Mouse (Mus musculus) forebrain, postnatal 0 days (tissue): ENCODE measurements around the gene Clspn. TPM values are rescaled to one million over a fixed set of nuclear protein-coding genes. Genes with fewer than 3 reads are reported as not detected.

ENCODE experiments used
- ATAC-seq: fragments of 200-750 bp; cut with Nextera tagmentation; 2 replicates; pipeline ENCODE4 v1.8.0; 2017; ENCODE audit warnings: mild to moderate bottlenecking, moderate library complexity
- DNase-seq: peaks from one replicate; pipeline ENCODE4 v3.0.0-alpha.2; 2015
- H3K27ac ChIP-seq: fragments of 300-500 bp; sonication (generic); 2 replicates; pipeline ENCODE4 v1.5.1; 2014; ENCODE audit warnings: low read depth, mild to moderate bottlenecking, antibody characterized with exemption, low read length, moderate library complexity, mixed read lengths
- H3K27me3 ChIP-seq: fragments of 300-500 bp; sonication (generic); 2 replicates; pipeline ENCODE4 v1.6.1; 2014; ENCODE audit warnings: mild to moderate bottlenecking, low read length, mixed read lengths; ENCODE audit not compliant: insufficient read depth
- H3K36me3 ChIP-seq: fragments of 300-500 bp; sonication (generic); 2 replicates; pipeline ENCODE4 v1.6.1; 2014; ENCODE audit warnings: mild to moderate bottlenecking, moderate library complexity; ENCODE audit not compliant: insufficient read depth
- H3K4me1 ChIP-seq: fragments of 300-500 bp; sonication (generic); 2 replicates; pipeline ENCODE4 v1.6.1; 2014; ENCODE audit warnings: antibody characterized with exemption; ENCODE audit not compliant: insufficient read depth
- H3K4me2 ChIP-seq: fragments of 300-500 bp; sonication (generic); 2 replicates; pipeline ENCODE4 v1.6.1; 2014; ENCODE audit warnings: low read depth, mild to moderate bottlenecking, moderate library complexity
- H3K4me3 ChIP-seq: fragments of 300-500 bp; sonication (generic); 2 replicates; pipeline ENCODE4 v1.5.1; 2014; ENCODE audit warnings: low read depth, low read length, mixed read lengths
- H3K9ac ChIP-seq: fragments of 300-500 bp; sonication (generic); 2 replicates; pipeline ENCODE4 v1.6.1; 2014; ENCODE audit warnings: mild to moderate bottlenecking
- H3K9me3 ChIP-seq: fragments of 300-500 bp; sonication (generic); 2 replicates; pipeline ENCODE4 v1.6.1; 2016; ENCODE audit warnings: low read length
- CTCF ChIP-seq: sonication (generic); IDR thresholded peaks from 2 replicates; pipeline ENCODE4 v1.5.1; 2016; ENCODE audit warnings: antibody characterized with exemption, control low read depth, low read depth
- WGBS: fragments of 180-500 bp; shearing (Covaris S2); extraction: QIAGEN DNeasy Blood & Tissue Kit; methylation state at CpG from one replicate; pipeline ENCODE4 v1.1.7; 2014; 5-methylcytosine and 5-hydroxymethylcytosine counted together
- microRNA-seq, 2 experiments: library from miRNA; unstranded; fragments of <30 nt; microRNA quantifications; one replicate each; pipeline ENCODE4; 2016
- polyA plus RNA-seq: library from polyadenylated mRNA; unstranded; fragments of >200 nt; fragmentation: Nextera tagmentation; extraction: Ambion mirVana; gene quantifications from 2 replicates; pipeline ENCODE4 v1.2.1, GENCODE M21; 2015
- total RNA-seq: library from RNA; depleted of rRNA; stranded (reverse); fragments of >200 nt; gene quantifications from 2 replicates; pipeline ENCODE4 v1.2.3, GENCODE M21; 2014; rRNA removed

The Clspn gene
- total and polyA plus RNA-seq, 2 experiments from 2014 or later = 3.0 to 3.5 TPM

- DNase-seq (no peak), ATAC-seq (no peak)
- TF ChIP-seq CTCF = no peak
- H3K36me3 ChIP-seq = no peaks in the 10 kb centered on the region
- H3K4me2 ChIP-seq = no peak overlapping the region
- no peak overlapping the region for H3K9ac ChIP-seq
- no peaks in the 10 kb centered on the region for H3K9me3 ChIP-seq
- WGBS = 43% methylated on average over 4 of the region's 4 CpGs
- H3K4me3 ChIP-seq = no peak overlapping the region
- no peaks in the 10 kb centered on the region for H3K4me1 ChIP-seq
- H3K27ac ChIP-seq = no peak overlapping the region
- no peaks in the 10 kb centered on the region for H3K27me3 ChIP-seq
These were observed 80.7 kb downstream of the Clspn start for GRCm38 (mm10) chr4:126637446-126637845.

DNA sequence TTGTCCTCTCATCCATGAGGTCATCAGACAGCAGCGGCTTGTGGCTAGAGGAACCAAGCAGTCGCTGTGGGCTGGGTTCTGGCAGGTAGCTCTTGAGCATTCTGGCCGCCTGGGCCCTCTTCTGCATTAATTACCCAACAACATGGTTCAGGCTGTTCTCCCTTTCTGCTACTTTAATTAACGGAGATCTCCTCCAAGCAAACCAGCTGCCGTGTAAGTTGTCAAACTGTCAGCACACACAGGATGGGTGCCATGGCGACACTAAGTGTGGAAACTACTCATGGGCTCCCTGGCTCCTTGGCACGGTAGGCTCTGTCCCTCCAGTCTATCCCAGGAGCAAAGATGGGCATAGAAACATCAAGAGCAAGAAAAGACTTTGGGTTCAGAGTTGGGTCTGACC, 82.6 kb downstream of the Clspn start:
- 27% methylated on average over 7 of the region's 7 CpGs for WGBS
- no peak overlapping the region for H3K27ac ChIP-seq
- no peak for TF ChIP-seq CTCF
- H3K4me1 ChIP-seq = no peaks in the 10 kb centered on the region
- ATAC-seq (peak; percentile 81), DNase-seq (peak; percentile 68)
- no peak overlapping the region for H3K4me2 ChIP-seq
- no peak overlapping the region for H3K4me3 ChIP-seq
- no peaks in the 10 kb centered on the region for H3K9me3 ChIP-seq
- no peaks in the 10 kb centered on the region for H3K36me3 ChIP-seq
- no peaks in the 10 kb centered on the region; the same call in 1 of the 2 replicates for H3K27me3 ChIP-seq
- H3K9ac ChIP-seq = no peak overlapping the region

GRCm38 (mm10) chr4:126641901-126642300, 85.2 kb downstream of the Clspn start:
- DNase-seq = no peak
- H3K27ac ChIP-seq = no peak overlapping the region
- H3K4me1 ChIP-seq = no peaks in the 10 kb centered on the region
- no peaks in the 10 kb centered on the region for H3K36me3 ChIP-seq
- H3K9me3 ChIP-seq = no peaks in the 10 kb centered on the region
- no peaks in the 10 kb centered on the region; the same call in 1 of the 2 replicates for H3K27me3 ChIP-seq
- H3K4me3 ChIP-seq = no peak overlapping the region
- WGBS = 26% methylated on average over 9 of the region's 9 CpGs
- ATAC-seq = no peak
- no peak for TF ChIP-seq CTCF
- H3K9ac ChIP-seq = no peak overlapping the region
- no peak overlapping the region for H3K4me2 ChIP-seq

Small RNAs within 50 kb of the gene (microRNA-seq; reads per million reads assigned to microRNA genes)
- gene Mir7119 = 0 to 0.49 reads per million in 2 experiments

Other genes with a start within 250 kb of the Clspn start
- gene Adprhl2, start 235.2 kb upstream of the Clspn start, total RNA-seq = 72.1 and 74.8 TPM in 2 replicates
- gene Adprhl2, start 235.2 kb upstream of the Clspn start, polyA plus RNA-seq = 77.8 and 83.3 TPM in 2 replicates
- 2.1 and 3.4 TPM in 2 replicates for gene Tekt2, start 231.2 kb upstream of the Clspn start, total RNA-seq
- 9.7 and 16.3 TPM in 2 replicates for gene Tekt2, start 231.2 kb upstream of the Clspn start, polyA plus RNA-seq
- gene Ago3, start 127.4 kb upstream of the Clspn start, total RNA-seq = 7.3 and 11.4 TPM in 2 replicates
- 9.6 and 13.2 TPM in 2 replicates for gene Ago3, start 127.4 kb upstream of the Clspn start, polyA plus RNA-seq
- gene Ago1, start 88.4 kb upstream of the Clspn start, total RNA-seq = 33.2 and 35.7 TPM in 2 replicates
- gene Ago1, start 88.4 kb upstream of the Clspn start, polyA plus RNA-seq = 4.5 and 4.7 TPM in 2 replicates
- gene Ago4, start 23.5 kb upstream of the Clspn start, total RNA-seq = 10.1 and 11.6 TPM in 2 replicates
- gene Ago4, start 23.5 kb upstream of the Clspn start, polyA plus RNA-seq = 2.3 and 3.1 TPM in 2 replicates
- 36.6 and 38.2 TPM in 2 replicates for gene 5730409E04Rik, start 52.9 kb downstream of the Clspn start, total RNA-seq
- 10.1 and 19.0 TPM in 2 replicates for gene 5730409E04Rik, start 52.9 kb downstream of the Clspn start, polyA plus RNA-seq
- 185 and 187 TPM in 2 replicates for gene Psmb2, start 120.7 kb downstream of the Clspn start, total RNA-seq
- gene Psmb2, start 120.7 kb downstream of the Clspn start, polyA plus RNA-seq = 497 and 510 TPM in 2 replicates
- 1.1 TPM in 2 replicates for gene Tfap2e, start 179.3 kb downstream of the Clspn start, total RNA-seq
- 0.86 and 0.93 TPM in 2 replicates for gene Tfap2e, start 179.3 kb downstream of the Clspn start, polyA plus RNA-seq
- gene Ncdn, start 196.5 kb downstream of the Clspn start, total RNA-seq = 308 and 339 TPM in 2 replicates
- gene Ncdn, start 196.5 kb downstream of the Clspn start, polyA plus RNA-seq = 205 and 223 TPM in 2 replicates
- 33.4 and 35.7 TPM in 2 replicates for gene AU040320, start 196.6 kb downstream of the Clspn start, total RNA-seq
- 27.4 and 33.5 TPM in 2 replicates for gene AU040320, start 196.6 kb downstream of the Clspn start, polyA plus RNA-seq